Mouse (Mus musculus) MEL (cell line): ENCODE results near the gene Kalrn. TPM values are rescaled to one million over a fixed set of nuclear protein-coding genes. Genes with fewer than 3 reads are reported as not detected.

Source experiments
- DNase-seq: peaks from one replicate; pipeline ENCODE4 v3.0.0; 2011; ENCODE audit warnings: low read depth, low spot score
- H3K27ac ChIP-seq: 2 replicates; pipeline ENCODE4 v1.5.1; 2012; ENCODE audit warnings: low read depth, mild to moderate bottlenecking, control low read depth, low read length, moderate library complexity; ENCODE audit not compliant: control insufficient read depth
- H3K27me3 ChIP-seq, 2 experiments: fragments of 150-350 bp in 1 of 2; sonication (generic) in 1 of 2; 2 replicates each; pipeline ENCODE4 v1.6.1; 2012; ENCODE audit warnings: low read length in 2 of 2, mild to moderate bottlenecking in 2 of 2, improper control_type of control experiment in 1 of 2, moderate library complexity in 1 of 2; ENCODE audit not compliant: insufficient read depth in 2 of 2, control insufficient read depth in 1 of 2
- H3K36me3 ChIP-seq, 2 experiments: 2 replicates each; pipeline ENCODE4 v1.6.1; 2012 to 2014; ENCODE audit warnings: low read length in 2 of 2, improper control_type of control experiment in 1 of 2, inconsistent platforms in 1 of 2, mild to moderate bottlenecking in 1 of 2; ENCODE audit not compliant: insufficient read depth in 2 of 2, control insufficient read depth in 1 of 2
- H3K4me1 ChIP-seq, 2 experiments: fragments of 150-350 bp in 1 of 2; sonication (generic) in 1 of 2; 2 replicates each; pipeline ENCODE4 v1.6.1; 2012; ENCODE audit warnings: low read length in 2 of 2, improper control_type of control experiment in 1 of 2, mild to moderate bottlenecking in 1 of 2; ENCODE audit not compliant: insufficient read depth in 2 of 2, control insufficient read depth in 1 of 2
- H3K4me3 ChIP-seq, 2 experiments: fragments of 150-350 bp in 1 of 2; sonication (generic) in 1 of 2; 2 replicates each; pipeline ENCODE4 v1.5.1; 2012; ENCODE audit warnings: low read depth in 2 of 2, low read length in 2 of 2, mild to moderate bottlenecking in 2 of 2, moderate library complexity in 2 of 2, control low read depth in 1 of 2, improper control_type of control experiment in 1 of 2; ENCODE audit not compliant: control insufficient read depth in 1 of 2, insufficient read depth in 1 of 2
- H3K79me2 ChIP-seq: 2 replicates; pipeline ENCODE4 v1.6.1; 2012; ENCODE audit warnings: mild to moderate bottlenecking, low read length, moderate library complexity; ENCODE audit not compliant: control insufficient read depth, poor library complexity, insufficient read depth
- H3K9ac ChIP-seq: 2 replicates; pipeline ENCODE4 v1.6.1; 2012; ENCODE audit warnings: low read depth, mild to moderate bottlenecking, control low read depth, low read length, moderate library complexity; ENCODE audit not compliant: control insufficient read depth, poor library complexity, severe bottlenecking
- H3K9me3 ChIP-seq: fragments of 150-350 bp; sonication (generic); replicated peaks from 2 replicates; pipeline ENCODE4 v1.6.1; 2012; ENCODE audit warnings: mild to moderate bottlenecking, low read length, improper control_type of control experiment, moderate library complexity; ENCODE audit not compliant: insufficient read depth
- BHLHE40 ChIP-seq: IDR thresholded peaks from 2 replicates; pipeline ENCODE4 v1.6.1; 2012; ENCODE audit warnings: low read depth, mild to moderate bottlenecking, inconsistent platforms, low read length, improper control_type of control experiment, borderline replicate concordance
- CHD2 ChIP-seq: IDR thresholded peaks from 2 replicates; pipeline ENCODE4 v1.6.1; 2011; ENCODE audit warnings: low read length, improper control_type of control experiment
- EP300 ChIP-seq, 2 experiments: IDR thresholded peaks; 2 replicates each; pipeline ENCODE4 v1.6.1; 2011; ENCODE audit warnings: improper control_type of control experiment in 2 of 2, low read length in 2 of 2, low read depth in 1 of 2, mild to moderate bottlenecking in 1 of 2
- ETS1 ChIP-seq: IDR thresholded peaks from 2 replicates; pipeline ENCODE4 v1.6.1; 2012; ENCODE audit warnings: low read depth, mild to moderate bottlenecking, inconsistent platforms, low read length, improper control_type of control experiment, moderate library complexity
- GATA1 ChIP-seq: IDR thresholded peaks from 2 replicates; pipeline ENCODE4 v1.6.1; 2011; ENCODE audit warnings: low read depth, low read length, improper control_type of control experiment
- HCFC1 ChIP-seq: IDR thresholded peaks from 2 replicates; pipeline ENCODE4 v1.6.1; 2012; ENCODE audit warnings: low read depth, mild to moderate bottlenecking, inconsistent platforms, low read length, improper control_type of control experiment, moderate library complexity
- KAT2A ChIP-seq: conservative IDR thresholded peaks from 2 replicates; pipeline ENCODE4 v1.6.1; 2012; ENCODE audit warnings: low read depth, low read length, improper control_type of control experiment, inconsistent platforms
- MAFK ChIP-seq: IDR thresholded peaks from 2 replicates; pipeline ENCODE4 v1.6.1; 2011; ENCODE audit warnings: low read depth, mild to moderate bottlenecking, low read length, improper control_type of control experiment, borderline replicate concordance
- MAX ChIP-seq: IDR thresholded peaks from 2 replicates; pipeline ENCODE4 v1.6.1; 2011; ENCODE audit warnings: low read length, improper control_type of control experiment
- MEF2A ChIP-seq: IDR thresholded peaks from 2 replicates; pipeline ENCODE4 v1.6.1; 2014; ENCODE audit warnings: low read depth, mild to moderate bottlenecking, inconsistent platforms, low read length, improper control_type of control experiment; ENCODE audit not compliant: poor library complexity, insufficient replicate concordance, severe bottlenecking; ENCODE audit errors: extremely low read depth
- MXI1 ChIP-seq: IDR thresholded peaks from 2 replicates; pipeline ENCODE4 v1.6.1; 2011; ENCODE audit warnings: mild to moderate bottlenecking, low read depth, low read length, improper control_type of control experiment
- NELFE ChIP-seq: IDR thresholded peaks from 2 replicates; pipeline ENCODE4 v1.6.1; 2011; ENCODE audit warnings: low read depth, low read length, improper control_type of control experiment
- POLR2AphosphoS2 ChIP-seq: IDR thresholded peaks from 2 replicates; pipeline ENCODE4 v1.6.1; 2011; ENCODE audit warnings: low read length, improper control_type of control experiment
- RAD21 ChIP-seq: IDR thresholded peaks from 2 replicates; pipeline ENCODE4 v1.6.1; 2011; ENCODE audit warnings: mild to moderate bottlenecking, low read depth, low read length, improper control_type of control experiment
- RCOR1 ChIP-seq: IDR thresholded peaks from 2 replicates; pipeline ENCODE4 v1.6.1; 2012; ENCODE audit warnings: low read depth, mild to moderate bottlenecking, inconsistent platforms, low read length, improper control_type of control experiment
- SIN3A ChIP-seq: IDR thresholded peaks from 2 replicates; pipeline ENCODE4 v1.6.1; 2012; ENCODE audit warnings: low read length, improper control_type of control experiment, inconsistent platforms
- SMC3 ChIP-seq: IDR thresholded peaks from 2 replicates; pipeline ENCODE4 v1.6.1; 2011; ENCODE audit warnings: low read depth, low read length, improper control_type of control experiment
- TAL1 ChIP-seq: IDR thresholded peaks from 2 replicates; pipeline ENCODE4 v1.6.1; 2012; ENCODE audit warnings: mild to moderate bottlenecking, inconsistent platforms, low read length, moderate library complexity, mixed read lengths
- TBP ChIP-seq: IDR thresholded peaks from 2 replicates; pipeline ENCODE4 v1.8.0; 2011; ENCODE audit warnings: low read depth, low read length, improper control_type of control experiment
- TCF12 ChIP-seq: IDR thresholded peaks from 2 replicates; pipeline ENCODE4 v1.6.1; 2014; ENCODE audit warnings: low read depth, mild to moderate bottlenecking, inconsistent platforms, low read length, improper control_type of control experiment, moderate library complexity
- UBTF ChIP-seq: IDR thresholded peaks from 2 replicates; pipeline ENCODE4 v1.6.1; 2012; ENCODE audit warnings: low read depth, mild to moderate bottlenecking, inconsistent platforms, low read length, improper control_type of control experiment, moderate library complexity, borderline replicate concordance; ENCODE audit not compliant: insufficient read depth
- USF2 ChIP-seq, 2 experiments: IDR thresholded peaks; 2 replicates each; pipeline ENCODE4 v1.6.1; 2011 to 2012; ENCODE audit warnings: improper control_type of control experiment in 2 of 2, low read length in 2 of 2, borderline replicate concordance in 1 of 2, inconsistent platforms in 1 of 2, low read depth in 1 of 2, mild to moderate bottlenecking in 1 of 2; ENCODE audit not compliant: insufficient read depth in 1 of 2
- ZC3H11A ChIP-seq: IDR thresholded peaks from 2 replicates; pipeline ENCODE4 v1.6.1; 2012; ENCODE audit warnings: low read depth, mild to moderate bottlenecking, inconsistent platforms, low read length, improper control_type of control experiment
- ZKSCAN1 ChIP-seq: IDR thresholded peaks from 2 replicates; pipeline ENCODE4 v1.6.1; 2012; ENCODE audit warnings: low read depth, mild to moderate bottlenecking, inconsistent platforms, low read length, improper control_type of control experiment, moderate library complexity
- ZMIZ1 ChIP-seq: IDR thresholded peaks from 2 replicates; pipeline ENCODE4 v1.6.1; 2012; ENCODE audit warnings: low read depth, mild to moderate bottlenecking, inconsistent platforms, low read length, improper control_type of control experiment, moderate library complexity
- ZNF384 ChIP-seq: IDR thresholded peaks from 2 replicates; pipeline ENCODE4 v1.6.1; 2012; ENCODE audit warnings: low read depth, mild to moderate bottlenecking, inconsistent platforms, low read length, improper control_type of control experiment
- polyA plus RNA-seq, 2 experiments: library from polyadenylated mRNA; stranded (reverse) in 1 of 2; unstranded in 1 of 2; fragments of >175 nt in 1 of 2; fragments of >200 nt in 1 of 2; gene quantifications; 2 replicates each; pipeline versions ENCODE4 v1.2.1 to v1.2.4; 2012; ENCODE audit warnings: low replicate concordance in 2 of 2, low read depth in 1 of 2; ENCODE audit not compliant: insufficient read length in 2 of 2, insufficient read depth in 1 of 2, missing spikeins in 1 of 2
- total RNA-seq: library from RNA; depleted of rRNA; stranded (reverse); fragments of 300-350 nt; gene quantifications from 2 replicates; pipeline ENCODE4 v1.2.3, GENCODE M21; 2012

Gene Kalrn
- total and polyA plus RNA-seq, 3 experiments, result 10.4 to 11.8 TPM; not detected in 1

GRCm38 (mm10) chr16:34078732-34079131 lies 494.6 kb downstream of the Kalrn start:
- H3K36me3 ChIP-seq, result peaks cover 0 to 16% of the 10 kb centered on the region in 2 experiments; a peak in 2 of 4 replicates
- no peaks in the 10 kb centered on the region for H3K79me2 ChIP-seq
- H3K4me3 ChIP-seq, result no peak overlapping the region
- H3K9ac ChIP-seq, result no peak overlapping the region
- no peaks in the 10 kb centered on the region for H3K9me3 ChIP-seq
- H3K27ac ChIP-seq, result no peak overlapping the region
- TF ChIP-seq MAFK, result peak; percentile 61; the same call in 1 of the 2 replicates
- peak; percentile 65 for TF ChIP-seq BHLHE40
- no peak for TF ChIP-seq CHD2
- TF ChIP-seq RCOR1, result peak; percentile 93
- 0 out of 2 replicates have a peak, but pooled peaks have one; percentile 1 for TF ChIP-seq ZC3H11A
- 0 out of 2 replicates have a peak, but pooled peaks have one; percentile 18 for TF ChIP-seq KAT2A
- TF ChIP-seq GATA1, result peak; percentile 72
- TF ChIP-seq MEF2A, result peak; percentile 97; the same call in 1 of the 2 replicates
- TF ChIP-seq HCFC1, result no peak
- peak; percentile 84 for TF ChIP-seq TCF12
- TF ChIP-seq MAX, result 0 out of 2 replicates have a peak, but pooled peaks have one; percentile 26
- no peak for TF ChIP-seq TBP
- peak; percentile 88 for TF ChIP-seq ETS1
- no peak for TF ChIP-seq NELFE
- no peak for TF ChIP-seq ZNF384
- no peak for TF ChIP-seq RAD21
- TF ChIP-seq POLR2AphosphoS2, result no peak
- TF ChIP-seq USF2 (IDR thresholded peaks at IDR 0.05; ENCODE audit: borderline replicate concordance in 1 of 2, insufficient read depth in 1 of 2, low read depth in 1 of 2, low read length in 2 of 2), result no peak
- peak; percentile 76 to 77 for TF ChIP-seq EP300 (IDR thresholded peaks at IDR 0.05; ENCODE audit: low read depth in 1 of 2, low read length in 2 of 2)
- TF ChIP-seq TAL1, result peak; percentile 56
- TF ChIP-seq SIN3A, result peak; percentile 74
- TF ChIP-seq MXI1, result peak; percentile 45; the same call in 1 of the 2 replicates
- TF ChIP-seq, all 39 proteins: peak for 14
- peak; percentile 62 for DNase-seq
- Histone ChIP-seq H3K4me1 (peaks cover 14 to 16% of the 10 kb centered on the region in 2 experiments), H3K27me3 (no peaks in the 10 kb centered on the region)

- no peaks in the 10 kb centered on the region for H3K79me2 ChIP-seq
- TF ChIP-seq BHLHE40 (no peak), UBTF (no peak), MXI1 (no peak), EP300 (IDR thresholded peaks at IDR 0.05; ENCODE audit: low read depth in 1 of 2, low read length in 2 of 2) (no peak), SMC3 (no peak), KAT2A (no peak), ZMIZ1 (no peak), CHD2 (no peak), ZKSCAN1 (no peak)
- DNase-seq, result peak; percentile 33
- H3K36me3 ChIP-seq, result peaks cover 0 to 16% of the 10 kb centered on the region in 2 experiments; a peak in 2 of 4 replicates
- no peaks in the 10 kb centered on the region for H3K27me3 ChIP-seq
- H3K27ac ChIP-seq, result no peak overlapping the region
- H3K9me3 ChIP-seq, result no peaks in the 10 kb centered on the region
- H3K9ac ChIP-seq, result no peak overlapping the region
- peaks cover 14 to 16% of the 10 kb centered on the region in 2 experiments for H3K4me1 ChIP-seq
- no peak overlapping the region for H3K4me3 ChIP-seq
Measured at GRCm38 (mm10) chr16:34076101-34076500, 497.2 kb downstream of the Kalrn start.
